Mouse (Mus musculus) lung, postnatal 36 days (tissue): ENCODE data around the gene Nbeal1.

Experiments
- DNase-seq: peaks from one replicate; pipeline ENCODE4 v3.0.0; 2022; ENCODE audit warnings: mixed read lengths

Gene Nbeal1

GRCm38 (mm10) chr1:60344670-60345069, 164.3 kb downstream of the Nbeal1 start:
- no peak for DNase-seq

- DNase-seq = no peak
These were observed 165.3 kb downstream of the Nbeal1 start for GRCm38 (mm10) chr1:60345712-60346111.

GRCm38 (mm10) chr1:60352786-60353185, 172.4 kb downstream of the Nbeal1 start:
- no peak for DNase-seq

- DNase-seq = no peak
These were observed 181.2 kb downstream of the Nbeal1 start for GRCm38 (mm10) chr1:60361626-60362025.

- DNase-seq = no peak
These were observed 196.2 kb downstream of the Nbeal1 start for GRCm38 (mm10) chr1:60376556-60376955.

- DNase-seq = no peak
These were observed 201.5 kb downstream of the Nbeal1 start for GRCm38 (mm10) chr1:60381910-60382309.
